Mouse (Mus musculus): ENCODE measurements around the gene Myo16.

Gene Myo16

GRCm38 (mm10) chr8:10153611-10154438, at the start of gene Myo16:
Myo16 (plus strand) TSS chr8:10153911.
- no peak for ATAC-seq (ENCODE audit: insufficient number of reproducible peaks, low FRiP score, low TSS enrichment)

- no peak for ATAC-seq (ENCODE audit: insufficient number of reproducible peaks, low FRiP score, low TSS enrichment)
These were observed 45.0 kb upstream of the Myo16 start for GRCm38 (mm10) chr8:10108516-10109271.

GRCm38 (mm10) chr8:10122749-10123148, 31.0 kb upstream of the Myo16 start:
- no peak for ATAC-seq (ENCODE audit: insufficient number of reproducible peaks, low FRiP score, low TSS enrichment)

- 0 out of 2 replicates have a peak, but pooled peaks have one; percentile 15 for ATAC-seq (ENCODE audit: insufficient number of reproducible peaks, low FRiP score, low TSS enrichment)
These were observed 30.3 kb upstream of the Myo16 start for GRCm38 (mm10) chr8:10123412-10123811.

GRCm38 (mm10) chr8:10125684-10126083, 28.0 kb upstream of the Myo16 start:
- peak; percentile 17; the same call in 1 of the 2 replicates for ATAC-seq (ENCODE audit: insufficient number of reproducible peaks, low FRiP score, low TSS enrichment)

- ATAC-seq (ENCODE audit: insufficient number of reproducible peaks, low FRiP score, low TSS enrichment): no peak
These were observed 22.9 kb upstream of the Myo16 start for GRCm38 (mm10) chr8:10130513-10131414.

- no peak for ATAC-seq (ENCODE audit: insufficient number of reproducible peaks, low FRiP score, low TSS enrichment)
These were observed 14.2 kb upstream of the Myo16 start for GRCm38 (mm10) chr8:10139536-10139935.

- ATAC-seq (ENCODE audit: insufficient number of reproducible peaks, low FRiP score, low TSS enrichment): no peak
These were observed 9.8 kb upstream of the Myo16 start for GRCm38 (mm10) chr8:10143961-10144360.

- ATAC-seq (ENCODE audit: insufficient number of reproducible peaks, low FRiP score, low TSS enrichment): no peak
These were observed 1.9 kb upstream of the Myo16 start for GRCm38 (mm10) chr8:10151692-10152247.

GRCm38 (mm10) chr8:10154439-10154745, 681 bp downstream of the Myo16 start:
- ATAC-seq (ENCODE audit: insufficient number of reproducible peaks, low FRiP score, low TSS enrichment): no peak

GRCm38 (mm10) chr8:10155075-10155474, 1.4 kb downstream of the Myo16 start:
- no peak for ATAC-seq (ENCODE audit: insufficient number of reproducible peaks, low FRiP score, low TSS enrichment)

GRCm38 (mm10) chr8:10161106-10161505, 7.4 kb downstream of the Myo16 start:
- no peak for ATAC-seq (ENCODE audit: insufficient number of reproducible peaks, low FRiP score, low TSS enrichment)

GRCm38 (mm10) chr8:10164959-10165358, 11.2 kb downstream of the Myo16 start:
- ATAC-seq (ENCODE audit: insufficient number of reproducible peaks, low FRiP score, low TSS enrichment): no peak

GRCm38 (mm10) chr8:10168326-10168725, 14.6 kb downstream of the Myo16 start:
- no peak for ATAC-seq (ENCODE audit: insufficient number of reproducible peaks, low FRiP score, low TSS enrichment)

GRCm38 (mm10) chr8:10169894-10170293, 16.2 kb downstream of the Myo16 start:
- ATAC-seq (ENCODE audit: insufficient number of reproducible peaks, low FRiP score, low TSS enrichment): no peak

- ATAC-seq (ENCODE audit: insufficient number of reproducible peaks, low FRiP score, low TSS enrichment): no peak
These were observed 17.6 kb downstream of the Myo16 start for GRCm38 (mm10) chr8:10171321-10171720.

GRCm38 (mm10) chr8:10172278-10172677, 18.6 kb downstream of the Myo16 start:
- ATAC-seq (ENCODE audit: insufficient number of reproducible peaks, low FRiP score, low TSS enrichment): no peak

GRCm38 (mm10) chr8:10173033-10173747, 19.5 kb downstream of the Myo16 start:
- no peak for ATAC-seq (ENCODE audit: insufficient number of reproducible peaks, low FRiP score, low TSS enrichment)

GRCm38 (mm10) chr8:10174201-10174840, 20.6 kb downstream of the Myo16 start:
- 0 out of 2 replicates have a peak, but pooled peaks have one; percentile 28 for ATAC-seq (ENCODE audit: insufficient number of reproducible peaks, low FRiP score, low TSS enrichment)

All from cerebellum, adult (tissue).